Mouse (Mus musculus): ENCODE measurements around the gene St8sia2.

DNA sequence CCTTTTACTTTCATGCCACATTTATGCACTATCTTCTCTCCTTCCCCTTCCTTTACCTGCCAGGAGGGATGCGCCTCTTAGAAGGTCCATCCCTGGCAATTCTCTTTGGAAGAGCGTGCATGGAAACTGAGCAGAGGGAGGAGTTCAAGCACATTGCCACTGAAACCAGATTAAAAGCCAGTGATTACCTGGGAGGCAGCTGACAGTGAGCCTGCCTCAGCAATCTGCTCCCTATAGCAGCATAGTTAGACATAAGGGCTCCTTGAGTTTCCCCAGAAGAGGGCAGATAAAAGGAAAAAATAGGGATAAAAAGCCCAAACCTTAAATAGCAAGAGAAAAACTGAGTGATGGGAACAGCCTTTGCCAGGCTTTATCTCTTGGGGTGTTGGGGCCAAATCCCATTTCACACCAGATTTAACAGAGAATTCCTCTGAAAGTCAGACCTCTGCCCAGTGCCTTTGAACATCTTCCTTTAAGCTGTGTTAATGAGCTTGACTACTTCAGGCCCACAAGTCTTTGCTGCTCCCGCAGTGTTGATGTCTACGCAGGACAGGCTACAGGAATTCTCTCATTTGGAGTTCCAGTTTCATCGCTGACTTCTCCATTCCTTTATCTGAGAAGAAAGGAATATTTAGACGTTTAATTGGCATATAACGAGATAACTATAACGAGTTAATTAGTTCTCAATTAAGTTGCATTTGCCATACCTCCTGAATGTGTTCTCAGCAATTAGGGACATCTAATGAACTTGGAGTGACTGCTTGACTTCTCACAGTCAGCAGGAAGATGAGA is 31.9 kb upstream of the St8sia2 start:
- TF ChIP-seq CHD2 (IDR thresholded peaks at IDR 0.05; ENCODE audit: low read depth, low read length) (no peak), ZC3H11A (IDR thresholded peaks at IDR 0.05; ENCODE audit: borderline replicate concordance, low read depth, low read length) (no peak), HCFC1 (IDR thresholded peaks at IDR 0.05; ENCODE audit: borderline replicate concordance, insufficient read depth, low read length) (no peak), ZNF384 (IDR thresholded peaks at IDR 0.05; ENCODE audit: low read depth, low read length) (no peak)

All from ES-E14 (cell line).